Mouse (Mus musculus) forebrain, postnatal 0 days (tissue): ENCODE measurements around the gene Msrb3. TPM values are rescaled to one million over a fixed set of nuclear protein-coding genes. Genes with fewer than 3 reads are reported as not detected.

ENCODE experiments used
- ATAC-seq: fragments of 200-750 bp; cut with Nextera tagmentation; 2 replicates; pipeline ENCODE4 v1.8.0; 2017; ENCODE audit warnings: mild to moderate bottlenecking, moderate library complexity
- DNase-seq: peaks from one replicate; pipeline ENCODE4 v3.0.0-alpha.2; 2015
- H3K27ac ChIP-seq: fragments of 300-500 bp; sonication (generic); 2 replicates; pipeline ENCODE4 v1.5.1; 2014; ENCODE audit warnings: low read depth, mild to moderate bottlenecking, antibody characterized with exemption, low read length, moderate library complexity, mixed read lengths
- H3K27me3 ChIP-seq: fragments of 300-500 bp; sonication (generic); 2 replicates; pipeline ENCODE4 v1.6.1; 2014; ENCODE audit warnings: mild to moderate bottlenecking, low read length, mixed read lengths; ENCODE audit not compliant: insufficient read depth
- H3K36me3 ChIP-seq: fragments of 300-500 bp; sonication (generic); 2 replicates; pipeline ENCODE4 v1.6.1; 2014; ENCODE audit warnings: mild to moderate bottlenecking, moderate library complexity; ENCODE audit not compliant: insufficient read depth
- H3K4me1 ChIP-seq: fragments of 300-500 bp; sonication (generic); 2 replicates; pipeline ENCODE4 v1.6.1; 2014; ENCODE audit warnings: antibody characterized with exemption; ENCODE audit not compliant: insufficient read depth
- H3K4me2 ChIP-seq: fragments of 300-500 bp; sonication (generic); 2 replicates; pipeline ENCODE4 v1.6.1; 2014; ENCODE audit warnings: low read depth, mild to moderate bottlenecking, moderate library complexity
- H3K4me3 ChIP-seq: fragments of 300-500 bp; sonication (generic); 2 replicates; pipeline ENCODE4 v1.5.1; 2014; ENCODE audit warnings: low read depth, low read length, mixed read lengths
- H3K9ac ChIP-seq: fragments of 300-500 bp; sonication (generic); 2 replicates; pipeline ENCODE4 v1.6.1; 2014; ENCODE audit warnings: mild to moderate bottlenecking
- H3K9me3 ChIP-seq: fragments of 300-500 bp; sonication (generic); 2 replicates; pipeline ENCODE4 v1.6.1; 2016; ENCODE audit warnings: low read length
- CTCF ChIP-seq: sonication (generic); IDR thresholded peaks from 2 replicates; pipeline ENCODE4 v1.5.1; 2016; ENCODE audit warnings: antibody characterized with exemption, control low read depth, low read depth
- WGBS: fragments of 180-500 bp; shearing (Covaris S2); extraction: QIAGEN DNeasy Blood & Tissue Kit; methylation state at CpG from one replicate; pipeline ENCODE4 v1.1.7; 2014; 5-methylcytosine and 5-hydroxymethylcytosine counted together
- polyA plus RNA-seq: library from polyadenylated mRNA; unstranded; fragments of >200 nt; fragmentation: Nextera tagmentation; extraction: Ambion mirVana; gene quantifications from 2 replicates; pipeline ENCODE4 v1.2.1, GENCODE M21; 2015
- total RNA-seq: library from RNA; depleted of rRNA; stranded (reverse); fragments of >200 nt; gene quantifications from 2 replicates; pipeline ENCODE4 v1.2.3, GENCODE M21; 2014; rRNA removed

Msrb3 gene
- total and polyA plus RNA-seq, 2 experiments from 2014 or later = 1.5 to 6.1 TPM

- Histone ChIP-seq H3K9me3 (no peaks in the 10 kb centered on the region), H3K27me3 (peaks cover 9% of the 10 kb centered on the region), H3K9ac (no peak overlapping the region), H3K4me2 (peak overlapping the region; percentile 39), H3K4me1 (peaks cover 4% of the 10 kb centered on the region; the same call in 1 of the 2 replicates), H3K27ac (no peak overlapping the region), H3K4me3 (no peak overlapping the region), H3K36me3 (no peaks in the 10 kb centered on the region)
- TF ChIP-seq CTCF = no peak
- ATAC-seq (no peak), DNase-seq (peak; percentile 48)
- 13% methylated on average over 14 of the region's 14 CpGs for WGBS
Measured at GRCm38 (mm10) chr10:120736508-120737069, 162.3 kb downstream of the Msrb3 start.

GRCm38 (mm10) chr10:120735722-120736507, 163.0 kb downstream of the Msrb3 start:
- Histone ChIP-seq H3K27me3 (peaks cover 9% of the 10 kb centered on the region), H3K27ac (no peak overlapping the region), H3K36me3 (no peaks in the 10 kb centered on the region), H3K9me3 (no peaks in the 10 kb centered on the region), H3K4me3 (peak overlapping the region; percentile 16; the same call in 1 of the 2 replicates), H3K4me1 (peaks cover 4% of the 10 kb centered on the region; the same call in 1 of the 2 replicates), H3K4me2 (peak overlapping the region; percentile 39), H3K9ac (no peak overlapping the region)
- TF ChIP-seq CTCF = no peak
- DNase-seq (peak; percentile 27), ATAC-seq (no peak)
- WGBS = 6% methylated on average over 25 of the region's 25 CpGs

GRCm38 (mm10) chr10:120734364-120734763, 164.5 kb downstream of the Msrb3 start:
- no peaks in the 10 kb centered on the region for H3K36me3 ChIP-seq
- no peak for DNase-seq
- no peak for TF ChIP-seq CTCF
- peaks cover 4% of the 10 kb centered on the region; the same call in 1 of the 2 replicates for H3K4me1 ChIP-seq
- H3K9me3 ChIP-seq = no peaks in the 10 kb centered on the region
- H3K27ac ChIP-seq = no peak overlapping the region
- WGBS = 95% methylated on average over 2 of the region's 2 CpGs
- no peak overlapping the region for H3K4me3 ChIP-seq
- H3K27me3 ChIP-seq = peaks cover 9% of the 10 kb centered on the region
- no peak for ATAC-seq
- no peak overlapping the region for H3K4me2 ChIP-seq
- no peak overlapping the region for H3K9ac ChIP-seq

Other genes starting within 250 kb of the Msrb3 start
- gene Lemd3, start 80.2 kb upstream of the Msrb3 start, total RNA-seq = 33.9 and 40.3 TPM in 2 replicates
- 2.4 and 2.6 TPM in 2 replicates for gene Lemd3, start 80.2 kb upstream of the Msrb3 start, polyA plus RNA-seq
- 2.2 and 6.0 TPM in 2 replicates for gene Wif1, start 134.9 kb upstream of the Msrb3 start, total RNA-seq
- 3.6 and 6.1 TPM in 2 replicates for gene Wif1, start 134.9 kb upstream of the Msrb3 start, polyA plus RNA-seq